Mouse (Mus musculus): ENCODE data around the gene Cebpg.
A peak's percentile ranks its signal among the peaks of the same experiment; 100 is the strongest.

DNA sequence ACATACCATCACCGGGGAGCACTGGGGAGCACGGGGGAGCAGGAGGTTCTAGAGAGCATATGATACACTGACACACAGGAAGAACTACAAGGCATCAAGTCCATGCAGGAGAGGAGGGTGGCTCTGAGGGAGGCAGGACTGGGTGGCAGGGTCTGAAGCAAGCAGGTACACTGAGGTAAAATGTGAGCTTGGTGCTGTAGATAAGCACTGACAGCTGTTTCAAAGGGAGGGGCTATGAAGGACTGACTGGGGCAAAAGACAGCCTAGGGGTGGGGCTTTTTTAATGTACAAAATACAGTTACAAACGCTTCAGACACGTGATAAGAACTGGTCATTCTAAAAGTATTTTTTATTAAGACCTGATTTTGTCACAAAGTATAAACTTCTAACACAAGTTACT, 10.3 kb downstream of the Cebpg start:
- no peak for TF ChIP-seq CTCF (IDR thresholded peaks at IDR 0.05; ENCODE audit: low read depth)
- TF ChIP-seq EP300 (IDR thresholded peaks at IDR 0.05; ENCODE audit: low read depth) = 0 out of 2 replicates have a peak, but pooled peaks have one; percentile 13

All from liver, embryonic 14.5 days (tissue).